Mouse (Mus musculus): Measurements from ENCODE around the gene Ttc16.

- TF ChIP-seq CTCF (conservative IDR thresholded peaks at IDR 0.05; ENCODE audit: insufficient read depth, insufficient read length, low read depth, low read length) = no peak
- TF ChIP-seq POLR2A (IDR thresholded peaks at IDR 0.05; ENCODE audit: low read depth, low read length) = no peak
These were observed 61.1 kb downstream of the Ttc16 start for GRCm38 (mm10) chr2:32714117-32714986.

Data from kidney, adult 2 months (tissue).